Mouse (Mus musculus) heart, embryonic 12.5 days (tissue): ENCODE results near the gene Gm20481. TPM values are rescaled to one million over a fixed set of nuclear protein-coding genes. Genes with fewer than 3 reads are reported as not detected.
A peak's percentile ranks its signal among the peaks of the same experiment; 100 is the strongest.
"Not testable (repeated sequence)": the region's sequence is repeated elsewhere in the genome, so short reads cannot be mapped to it uniquely, and the experiment has no call there.

Source experiments
- ATAC-seq: fragments of 200-750 bp; cut with Nextera tagmentation; 2 replicates; pipeline ENCODE4 v1.8.0; 2017; ENCODE audit warnings: moderate TSS enrichment, moderate library complexity; ENCODE audit not compliant: insufficient number of reproducible peaks, low FRiP score
- H3K27ac ChIP-seq: fragments of 300-500 bp; sonication (generic); 2 replicates; pipeline ENCODE4 v1.5.1; 2016; ENCODE audit warnings: mild to moderate bottlenecking, moderate library complexity; ENCODE audit not compliant: poor library complexity, severe bottlenecking
- H3K27me3 ChIP-seq: fragments of 300-500 bp; sonication (generic); replicated peaks from 2 replicates; pipeline ENCODE4 v1.6.1; 2016; ENCODE audit warnings: mild to moderate bottlenecking, moderate library complexity
- H3K36me3 ChIP-seq: fragments of 300-500 bp; sonication (generic); 2 replicates; pipeline ENCODE4 v1.6.1; 2016; ENCODE audit warnings: mild to moderate bottlenecking, moderate library complexity
- H3K4me1 ChIP-seq: fragments of 300-500 bp; sonication (generic); replicated peaks from 2 replicates; pipeline ENCODE4 v1.6.1; 2016; ENCODE audit warnings: mild to moderate bottlenecking
- H3K4me2 ChIP-seq: fragments of 300-500 bp; sonication (generic); 2 replicates; pipeline ENCODE4 v1.6.1; 2016; ENCODE audit warnings: mild to moderate bottlenecking, moderate library complexity
- H3K4me3 ChIP-seq: fragments of 300-500 bp; sonication (generic); 2 replicates; pipeline ENCODE4 v1.5.1; 2016; ENCODE audit warnings: mild to moderate bottlenecking
- H3K9ac ChIP-seq: fragments of 300-500 bp; sonication (generic); 2 replicates; pipeline ENCODE4 v1.6.1; 2016; ENCODE audit warnings: mild to moderate bottlenecking, moderate library complexity
- H3K9me3 ChIP-seq: fragments of 300-500 bp; sonication (generic); replicated peaks from 2 replicates; pipeline ENCODE4 v1.6.1; 2016; ENCODE audit warnings: mild to moderate bottlenecking, moderate library complexity
- WGBS: fragments of 180-500 bp; shearing (Covaris S2); methylation state at CpG from one replicate; pipeline ENCODE4 v1.1.7; 2016; 5-methylcytosine and 5-hydroxymethylcytosine counted together
- polyA plus RNA-seq: library from polyadenylated mRNA; unstranded; fragments of >200 nt; fragmentation: Nextera tagmentation; extraction: Ambion mirVana; gene quantifications from 2 replicates; pipeline ENCODE4 v1.2.1, GENCODE M21; 2016

Gene Gm20481
- polyA plus RNA-seq, result not detected in 2 replicates

GRCm38 (mm10) chr17:34969822-34970221 is at the start of gene Gm20481:
Gene Gm20481, plus strand, starts transcription at chr17:34969912.
- not testable (repeated sequence) for H3K36me3 ChIP-seq, H3K27ac ChIP-seq, H3K4me1 ChIP-seq, H3K9me3 ChIP-seq, H3K9ac ChIP-seq, H3K4me2 ChIP-seq, H3K4me3 ChIP-seq, ATAC-seq
- WGBS, result 59% methylated on average over 9 of the region's 11 CpGs
- peaks cover 36% of the 10 kb centered on the region for H3K27me3 ChIP-seq

- H3K9ac ChIP-seq, result no peak overlapping the region
- ATAC-seq, result no peak
- H3K36me3 ChIP-seq, result no peaks in the 10 kb centered on the region
- H3K27me3 ChIP-seq, result no peaks in the 10 kb centered on the region
- 45% methylated on average over 6 of the region's 6 CpGs for WGBS
- no peaks in the 10 kb centered on the region for H3K4me1 ChIP-seq
- no peaks in the 10 kb centered on the region for H3K9me3 ChIP-seq
- no peak overlapping the region for H3K27ac ChIP-seq
- no peak overlapping the region for H3K4me2 ChIP-seq
- no peak overlapping the region for H3K4me3 ChIP-seq
These were observed 46.8 kb upstream of the Gm20481 start for GRCm38 (mm10) chr17:34922939-34923338.

- Histone ChIP-seq H3K27me3 (no peaks in the 10 kb centered on the region), H3K27ac (no peak overlapping the region), H3K4me2 (no peak overlapping the region), H3K4me3 (no peak overlapping the region), H3K9me3 (no peaks in the 10 kb centered on the region), H3K36me3 (no peaks in the 10 kb centered on the region), H3K4me1 (0 out of 2 replicates have a peak, but pooled peaks cover 4% of the 10 kb centered on the region), H3K9ac (no peak overlapping the region)
- 74% methylated on average over 5 of the region's 5 CpGs for WGBS
- ATAC-seq, result no peak
These were observed 45.5 kb upstream of the Gm20481 start for GRCm38 (mm10) chr17:34924258-34924657.

GRCm38 (mm10) chr17:34927306-34928019 is 42.2 kb upstream of the Gm20481 start:
- Histone ChIP-seq H3K27me3 (no peaks in the 10 kb centered on the region), H3K9me3 (no peaks in the 10 kb centered on the region), H3K27ac (no peak overlapping the region), H3K36me3 (no peaks in the 10 kb centered on the region), H3K9ac (no peak overlapping the region), H3K4me3 (no peak overlapping the region), H3K4me2 (no peak overlapping the region), H3K4me1 (peaks cover 14% of the 10 kb centered on the region)
- WGBS, result 73% methylated on average over 18 of the region's 18 CpGs
- ATAC-seq, result no peak

GRCm38 (mm10) chr17:34928841-34929240 is 40.9 kb upstream of the Gm20481 start:
- Histone ChIP-seq H3K27ac (no peak overlapping the region), H3K36me3 (peaks cover 2% of the 10 kb centered on the region; the same call in 1 of the 2 replicates), H3K4me2 (no peak overlapping the region), H3K9me3 (no peaks in the 10 kb centered on the region), H3K9ac (no peak overlapping the region), H3K4me1 (peaks cover 14% of the 10 kb centered on the region), H3K4me3 (no peak overlapping the region), H3K27me3 (no peaks in the 10 kb centered on the region)
- no peak for ATAC-seq
- 42% methylated on average over 4 of the region's 4 CpGs for WGBS

- ATAC-seq, result peak; percentile 98
- H3K9ac ChIP-seq, result peak within 1 kb of the TSS; percentile 79
- H3K4me3 ChIP-seq, result peak within 1 kb of the TSS; percentile 70
- H3K27ac ChIP-seq, result peak within 1 kb of the TSS; percentile 15; the same call in 1 of the 2 replicates
- peak within 1 kb of the TSS; percentile 90 for H3K4me2 ChIP-seq
- peaks cover 21% of the 10 kb centered on the region for H3K36me3 ChIP-seq
- H3K4me1 ChIP-seq, result peaks cover 19% of the 10 kb centered on the region
- no peaks in the 10 kb centered on the region for H3K27me3 ChIP-seq
- H3K9me3 ChIP-seq, result no peaks in the 10 kb centered on the region
- WGBS, result under 1% methylated on average over 38 of the region's 38 CpGs
These were observed 38.5 kb upstream of the Gm20481 start, which contains the start of gene Neu1 for GRCm38 (mm10) chr17:34931061-34931734. Gene Neu1, plus strand, starts transcription at chr17:34931253.

- H3K27ac ChIP-seq, result no peak overlapping the region
- ATAC-seq, result peak; percentile 3; the same call in 1 of the 2 replicates
- no peaks in the 10 kb centered on the region for H3K9me3 ChIP-seq
- H3K4me3 ChIP-seq, result peak overlapping the region; percentile 70
- H3K9ac ChIP-seq, result peak overlapping the region; percentile 79
- peaks cover 19% of the 10 kb centered on the region for H3K4me1 ChIP-seq
- peak overlapping the region; percentile 90 for H3K4me2 ChIP-seq
- no peaks in the 10 kb centered on the region for H3K27me3 ChIP-seq
- WGBS, result 15% methylated on average over 14 of the region's 14 CpGs
- H3K36me3 ChIP-seq, result peaks cover 21% of the 10 kb centered on the region
These were observed 38.0 kb upstream of the Gm20481 start for GRCm38 (mm10) chr17:34931735-34932098.

- no peaks in the 10 kb centered on the region for H3K27me3 ChIP-seq
- H3K9ac ChIP-seq, result peak overlapping the region; percentile 79
- H3K4me3 ChIP-seq, result peak overlapping the region; percentile 70
- no peak overlapping the region for H3K27ac ChIP-seq
- ATAC-seq, result no peak
- peaks cover 19% of the 10 kb centered on the region for H3K4me1 ChIP-seq
- no peaks in the 10 kb centered on the region for H3K9me3 ChIP-seq
- 82% methylated on average over 8 of the region's 8 CpGs for WGBS
- H3K36me3 ChIP-seq, result peaks cover 23% of the 10 kb centered on the region
- H3K4me2 ChIP-seq, result peak overlapping the region; percentile 90
These were observed 37.4 kb upstream of the Gm20481 start for GRCm38 (mm10) chr17:34932287-34932686.

GRCm38 (mm10) chr17:34934031-34934430 is 35.7 kb upstream of the Gm20481 start:
- Histone ChIP-seq H3K4me2 (no peak overlapping the region), H3K27me3 (no peaks in the 10 kb centered on the region), H3K36me3 (peaks cover 25% of the 10 kb centered on the region), H3K9me3 (no peaks in the 10 kb centered on the region), H3K4me3 (no peak overlapping the region), H3K27ac (no peak overlapping the region), H3K9ac (no peak overlapping the region), H3K4me1 (peaks cover 15% of the 10 kb centered on the region)
- no peak for ATAC-seq
- 72% methylated on average over 24 of the region's 24 CpGs for WGBS

- Histone ChIP-seq H3K27me3 (no peaks in the 10 kb centered on the region), H3K4me1 (peaks cover 15% of the 10 kb centered on the region), H3K27ac (no peak overlapping the region), H3K9ac (0 out of 2 replicates have a peak overlapping the region, but pooled peaks have one; percentile 13), H3K9me3 (no peaks in the 10 kb centered on the region), H3K4me3 (no peak overlapping the region), H3K4me2 (no peak overlapping the region), H3K36me3 (peaks cover 25% of the 10 kb centered on the region)
- WGBS, result 40% methylated on average over 8 of the region's 8 CpGs
- ATAC-seq, result no peak
These were observed 34.9 kb upstream of the Gm20481 start for GRCm38 (mm10) chr17:34934830-34935229.

GRCm38 (mm10) chr17:34937960-34938505 is 31.7 kb upstream of the Gm20481 start:
- Histone ChIP-seq H3K4me1 (peaks cover 9% of the 10 kb centered on the region), H3K27me3 (no peaks in the 10 kb centered on the region)
- 78% methylated on average over 6 of the region's 6 CpGs for whole genome bisulfite sequencing

More at GRCm38 (mm10) chr17:34937960-34938505, 31.7 kb upstream of the Gm20481 start:
- no peak overlapping the region for H3K27ac ChIP-seq
- ATAC-seq, result no peak
- no peak overlapping the region for H3K9ac ChIP-seq
- no peak overlapping the region for H3K4me3 ChIP-seq
- H3K4me2 ChIP-seq, result no peak overlapping the region
- peaks cover 25% of the 10 kb centered on the region for H3K36me3 ChIP-seq
- no peaks in the 10 kb centered on the region for H3K9me3 ChIP-seq
